Mouse (Mus musculus) liver, embryonic 14.5 days (tissue): ENCODE results near the gene Dgka. TPM values are rescaled to one million over a fixed set of nuclear protein-coding genes. Genes with fewer than 3 reads are reported as not detected.

Source experiments
- ATAC-seq: fragments of 200-750 bp; cut with Nextera tagmentation; 2 replicates; pipeline ENCODE4 v1.8.0; 2017; ENCODE audit warnings: moderate number of reproducible peaks, mild to moderate bottlenecking, moderate library complexity; ENCODE audit not compliant: insufficient read depth
- DNase-seq, 3 experiments: peaks; one replicate each; pipeline ENCODE4 v3.0.0-alpha.2; 2012 to 2013; ENCODE audit warnings: low read depth in 3 of 3, low spot score in 3 of 3
- H3K27ac ChIP-seq: fragments of 300-500 bp; sonication (generic); 2 replicates; pipeline ENCODE4 v1.5.1; 2014; ENCODE audit warnings: moderate library complexity, mild to moderate bottlenecking, control low read depth, inconsistent platforms
- H3K27me3 ChIP-seq: fragments of 300-500 bp; sonication (generic); 2 replicates; pipeline ENCODE4 v1.6.1; 2014; ENCODE audit warnings: mild to moderate bottlenecking, low read length, moderate library complexity; ENCODE audit not compliant: control insufficient read depth, insufficient read depth
- H3K36me3 ChIP-seq: fragments of 300-500 bp; sonication (generic); replicated peaks from 2 replicates; pipeline ENCODE4 v1.6.1; 2014; ENCODE audit warnings: low read depth; ENCODE audit not compliant: control insufficient read depth, insufficient read depth
- H3K4me1 ChIP-seq, 2 experiments: fragments of 200-500 bp in 1 of 2; fragments of 300-500 bp in 1 of 2; sonication (generic) in 1 of 2; replicated peaks; 2 replicates each; pipeline ENCODE4 v1.6.1; 2012 to 2014; ENCODE audit warnings: antibody characterized with exemption in 1 of 2, inconsistent platforms in 1 of 2, low read length in 1 of 2; ENCODE audit not compliant: control insufficient read depth in 2 of 2, insufficient read depth in 2 of 2
- H3K4me2 ChIP-seq: fragments of 300-500 bp; sonication (generic); 2 replicates; pipeline ENCODE4 v1.6.1; 2014; ENCODE audit warnings: low read depth, mild to moderate bottlenecking, control low read depth, moderate library complexity
- H3K4me3 ChIP-seq, 2 experiments: fragments of 200-500 bp in 1 of 2; fragments of 300-500 bp in 1 of 2; sonication (generic) in 1 of 2; 2 replicates each; pipeline ENCODE4 v1.5.1; 2012 to 2014; ENCODE audit warnings: low read depth in 2 of 2, low read length in 2 of 2, mild to moderate bottlenecking in 2 of 2, control low read depth in 1 of 2, inconsistent platforms in 1 of 2, moderate library complexity in 1 of 2; ENCODE audit not compliant: insufficient read depth in 1 of 2
- H3K9ac ChIP-seq: fragments of 300-500 bp; sonication (generic); replicated peaks from 2 replicates; pipeline ENCODE4 v1.6.1; 2014; ENCODE audit warnings: mild to moderate bottlenecking, control low read depth, moderate library complexity
- H3K9me3 ChIP-seq: fragments of 300-500 bp; sonication (generic); 2 replicates; pipeline ENCODE4 v1.6.1; 2016; ENCODE audit warnings: low read length, mixed read lengths; ENCODE audit not compliant: control insufficient read depth
- CTCF ChIP-seq: IDR thresholded peaks from 2 replicates; pipeline ENCODE4 v1.5.1; 2016; ENCODE audit warnings: antibody characterized with exemption, low read depth, control low read depth
- EP300 ChIP-seq: IDR thresholded peaks from 2 replicates; pipeline ENCODE4 v1.6.1; 2016; ENCODE audit warnings: antibody characterized with exemption, low read depth
- WGBS: fragments of 180-500 bp; shearing (Covaris S2); extraction: QIAGEN DNeasy Blood & Tissue Kit; methylation state at CpG from one replicate; pipeline ENCODE4 v1.1.7; 2014; ENCODE audit not compliant: insufficient replicate concordance; 5-methylcytosine and 5-hydroxymethylcytosine counted together
- polyA plus RNA-seq, 2 experiments: library from polyadenylated mRNA; depleted of rRNA in 1 of 2; stranded (reverse) in 1 of 2; unstranded in 1 of 2; fragments of >200 nt; fragmentation: Nextera tagmentation in 1 of 2; extraction: Ambion mirVana in 1 of 2; gene quantifications; 2 replicates each; pipeline versions ENCODE4 v1.2.1 to v1.2.3; 2012 to 2014

The Dgka gene
- polyA plus RNA-seq, 2 experiments = 1.6 to 2.0 TPM

- H3K27ac ChIP-seq = no peak overlapping the region
These were observed 444 bp downstream of the Dgka start for GRCm38 (mm10) chr10:128744211-128744610.

DNA sequence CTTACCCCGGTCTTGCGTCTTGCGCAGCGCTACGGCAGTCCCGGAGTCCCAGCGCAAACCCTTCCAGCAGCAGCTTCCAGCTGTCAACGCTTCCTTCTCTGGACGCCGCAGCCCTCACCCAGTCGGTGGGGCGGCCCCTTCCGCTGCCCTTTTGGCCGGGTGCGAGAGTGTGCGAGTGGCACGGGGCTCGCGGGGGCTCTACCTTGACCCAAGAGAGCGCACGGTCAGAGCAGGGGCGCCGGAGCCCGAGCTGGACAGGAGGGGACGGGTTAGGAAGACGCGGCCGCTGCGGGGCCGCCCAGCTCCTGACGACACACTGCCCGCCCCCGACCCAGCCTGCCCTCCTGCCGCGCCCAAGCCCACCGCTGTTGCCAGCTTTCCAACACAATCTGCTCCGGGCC lies 864 bp downstream of the Dgka start:
- ATAC-seq (no peak), DNase-seq (no peak)
- Histone ChIP-seq H3K27ac (no peak overlapping the region), H3K4me3 (peak overlapping the region; percentile 42 to 71), H3K27me3 (peaks cover 39% of the 10 kb centered on the region), H3K4me2 (peak overlapping the region; percentile 60), H3K9me3 (no peaks in the 10 kb centered on the region), H3K36me3 (no peaks in the 10 kb centered on the region), H3K9ac (no peak overlapping the region), H3K4me1 (peaks cover 2 to 30% of the 10 kb centered on the region in 2 experiments)
- TF ChIP-seq CTCF (no peak), EP300 (no peak)
- WGBS = under 1% methylated on average over 37 of the region's 37 CpGs

More at GRCm38 (mm10) chr10:128744211-128744610, 444 bp downstream of the Dgka start:
- peaks cover 39% of the 10 kb centered on the region for H3K27me3 ChIP-seq
- WGBS = 21% methylated on average over 8 of the region's 8 CpGs
- H3K4me1 ChIP-seq = peaks cover 6 to 33% of the 10 kb centered on the region in 2 experiments
- ATAC-seq = no peak
- DNase-seq = no peak
- TF ChIP-seq CTCF = no peak
- TF ChIP-seq EP300 = no peak
- peak overlapping the region; percentile 42 to 71; a peak in 3 of 4 replicates for H3K4me3 ChIP-seq
- no peak overlapping the region for H3K9ac ChIP-seq
- no peaks in the 10 kb centered on the region for H3K36me3 ChIP-seq
- no peaks in the 10 kb centered on the region for H3K9me3 ChIP-seq
- peak overlapping the region; percentile 60 for H3K4me2 ChIP-seq

GRCm38 (mm10) chr10:128743235-128743634 lies 1.4 kb downstream of the Dgka start:
- 3% methylated on average over 7 of the region's 7 CpGs for WGBS
- no peak overlapping the region for H3K27ac ChIP-seq
- H3K4me2 ChIP-seq = peak overlapping the region; percentile 60
- TF ChIP-seq CTCF (no peak), EP300 (no peak)
- peak overlapping the region; percentile 42 to 71 for H3K4me3 ChIP-seq
- ATAC-seq = no peak
- no peak for DNase-seq
- peaks cover 39% of the 10 kb centered on the region for H3K27me3 ChIP-seq
- peaks cover 0 to 30% of the 10 kb centered on the region in 2 experiments for H3K4me1 ChIP-seq
- H3K9me3 ChIP-seq = no peaks in the 10 kb centered on the region
- no peaks in the 10 kb centered on the region for H3K36me3 ChIP-seq
- no peak overlapping the region; the same call in 1 of the 2 replicates for H3K9ac ChIP-seq

DNA sequence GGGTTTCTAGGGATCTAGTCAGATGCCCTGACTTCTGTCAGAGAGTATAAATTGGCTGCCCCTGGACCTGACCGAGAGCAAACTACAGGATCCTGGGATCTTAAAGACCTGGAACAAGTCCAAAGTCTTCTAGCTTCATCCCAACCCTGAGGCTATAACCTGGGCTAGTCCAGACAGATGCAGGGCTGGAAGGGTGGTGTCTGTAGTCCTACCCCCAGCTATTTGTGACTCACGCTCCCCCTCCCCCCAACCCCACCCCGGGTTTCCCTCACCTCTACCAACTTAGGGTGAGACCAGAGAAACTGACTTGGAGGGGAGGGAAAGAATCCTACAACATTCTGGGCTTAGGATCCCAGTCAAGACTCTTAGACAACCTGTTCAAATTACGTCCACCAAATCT lies 2.0 kb downstream of the Dgka start:
- no peak for ATAC-seq
- Histone ChIP-seq H3K27me3 (peaks cover 39% of the 10 kb centered on the region), H3K4me3 (peak overlapping the region in 1 of 2 experiments; percentile 42; a peak in 2 of 4 replicates), H3K4me1 (peaks cover under 1 to 30% of the 10 kb centered on the region in 2 experiments), H3K4me2 (peak overlapping the region; percentile 60), H3K36me3 (no peaks in the 10 kb centered on the region), H3K27ac (no peak overlapping the region), H3K9ac (no peak overlapping the region), H3K9me3 (no peaks in the 10 kb centered on the region)
- DNase-seq = no peak
- WGBS = 36% methylated on average over 4 of the region's 4 CpGs
- TF ChIP-seq EP300 (no peak), CTCF (no peak)

DNA sequence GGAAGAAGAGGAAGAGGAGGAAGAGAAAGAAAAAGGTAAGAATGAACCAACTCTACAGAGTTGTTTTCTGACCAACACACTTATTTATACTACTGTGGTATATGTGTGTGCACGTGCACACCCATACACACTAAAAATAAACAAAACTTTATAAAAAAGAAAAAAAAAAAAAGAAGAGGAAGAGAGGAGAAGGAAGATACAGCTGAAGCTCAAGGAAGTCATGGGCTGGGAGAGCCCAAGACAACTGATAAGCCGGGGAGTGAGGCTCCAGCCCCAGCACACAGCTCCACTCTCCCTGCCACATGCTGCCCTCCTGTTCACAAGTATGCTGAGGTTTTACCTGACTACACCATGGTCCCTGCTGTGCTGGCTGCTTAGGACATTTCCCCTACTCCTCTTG lies 4.4 kb downstream of the Dgka start:
- H3K27ac ChIP-seq = no peak overlapping the region
- no peak overlapping the region for H3K4me2 ChIP-seq
- H3K36me3 ChIP-seq = no peaks in the 10 kb centered on the region
- ATAC-seq = peak; percentile 50; the same call in 1 of the 2 replicates
- DNase-seq = no peak
- no peaks in the 10 kb centered on the region for H3K9me3 ChIP-seq
- no peak for TF ChIP-seq EP300
- no peak for TF ChIP-seq CTCF
- no peak overlapping the region for H3K9ac ChIP-seq
- H3K4me1 ChIP-seq = peaks cover 3 to 20% of the 10 kb centered on the region in 2 experiments
- 14% methylated on average over 2 of the region's 2 CpGs for WGBS
- H3K27me3 ChIP-seq = peaks cover 36% of the 10 kb centered on the region
- no peak overlapping the region for H3K4me3 ChIP-seq
